Mouse (Mus musculus) MN1 (cell line): ENCODE results near the gene Os9.
A peak's percentile ranks its signal among the peaks of the same experiment; 100 is the strongest.
"Not testable (repeated sequence)": the region's sequence is repeated elsewhere in the genome, so short reads cannot be mapped to it uniquely, and the experiment has no call there.

Source experiments
- DNase-seq: peaks from one replicate; pipeline ENCODE4 v3.0.0-alpha.2; 2016; ENCODE audit warnings: low spot score

Os9 gene

DNA sequence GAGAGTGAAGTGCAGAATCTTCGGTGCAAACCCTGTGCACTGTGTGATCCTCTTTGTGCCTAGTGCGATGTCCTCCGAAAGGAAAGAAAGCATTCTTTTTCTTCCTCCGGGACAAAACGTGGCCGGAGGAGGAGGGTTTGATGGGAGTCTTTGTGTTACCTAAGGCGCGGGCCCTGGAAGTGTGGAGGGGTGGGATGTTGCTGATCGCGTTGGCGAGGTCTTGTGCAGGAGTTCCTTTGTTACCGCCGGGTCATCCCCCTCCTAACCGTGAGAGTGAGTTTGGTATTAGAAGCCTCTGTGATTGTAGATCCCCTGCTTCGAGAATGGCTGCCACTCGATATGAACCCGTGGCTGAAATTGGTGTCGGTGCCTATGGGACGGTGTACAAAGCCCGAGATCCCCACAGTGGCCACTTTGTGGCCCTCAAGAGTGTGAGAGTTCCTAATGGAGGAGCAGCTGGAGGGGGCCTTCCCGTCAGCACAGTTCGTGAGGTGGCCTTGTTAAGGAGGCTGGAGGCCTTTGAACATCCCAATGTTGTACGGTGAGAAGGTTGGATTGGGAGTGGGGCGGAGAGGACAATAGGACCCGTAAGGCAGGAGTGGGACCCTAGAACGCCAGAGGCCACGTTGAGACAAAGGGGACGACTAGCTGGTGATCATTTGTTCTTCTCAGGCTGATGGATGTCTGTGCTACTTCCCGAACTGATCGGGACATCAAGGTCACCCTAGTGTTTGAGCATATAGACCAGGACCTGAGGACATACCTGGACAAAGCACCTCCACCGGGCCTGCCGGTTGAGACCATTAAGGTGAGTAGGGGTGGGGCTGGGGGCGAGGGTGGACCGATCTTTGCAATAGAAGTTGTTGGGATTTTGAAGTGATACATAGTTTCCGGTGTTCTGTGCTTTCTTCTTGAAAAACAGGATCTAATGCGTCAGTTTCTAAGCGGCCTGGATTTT is 56.7 kb downstream of the Os9 start:
- DNase-seq: peak; percentile 71

DNA sequence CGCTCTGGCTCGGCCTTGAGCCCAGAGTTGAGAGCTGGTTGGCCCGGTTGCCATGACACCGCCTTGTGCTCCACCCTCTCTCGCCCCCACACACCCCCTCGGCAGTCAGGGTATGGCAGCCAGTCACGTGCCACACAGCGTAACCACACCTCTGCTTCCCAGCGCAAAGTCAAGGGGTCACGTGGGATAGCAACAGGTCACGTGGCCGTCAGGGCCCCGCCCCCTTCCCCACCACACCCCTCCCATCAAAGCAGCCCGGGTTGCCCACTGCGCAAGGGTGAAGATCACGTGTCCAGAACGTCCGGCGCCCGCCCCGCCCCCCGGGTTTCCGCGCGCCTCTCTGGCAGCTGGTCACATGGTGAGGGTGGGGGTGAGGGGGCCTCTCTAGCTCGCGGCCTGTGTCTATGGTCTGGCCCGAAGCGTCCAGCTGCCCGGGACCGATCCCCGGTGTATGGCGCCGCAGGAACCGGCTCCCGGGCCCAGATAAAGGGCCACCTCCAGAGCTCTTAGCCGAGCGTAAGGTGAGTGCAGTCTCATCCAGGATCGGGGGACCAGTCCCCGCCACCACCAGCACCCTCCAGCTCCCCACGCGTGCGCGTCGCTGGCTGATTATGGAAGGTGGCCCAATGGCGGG is 57.6 kb downstream of the Os9 start, which contains the start of gene Cdk4:
TSS of gene Cdk4 (plus strand) at position 296 of the 634 bp plus-strand sequence.
- peak; percentile 100 for DNase-seq

DNA sequence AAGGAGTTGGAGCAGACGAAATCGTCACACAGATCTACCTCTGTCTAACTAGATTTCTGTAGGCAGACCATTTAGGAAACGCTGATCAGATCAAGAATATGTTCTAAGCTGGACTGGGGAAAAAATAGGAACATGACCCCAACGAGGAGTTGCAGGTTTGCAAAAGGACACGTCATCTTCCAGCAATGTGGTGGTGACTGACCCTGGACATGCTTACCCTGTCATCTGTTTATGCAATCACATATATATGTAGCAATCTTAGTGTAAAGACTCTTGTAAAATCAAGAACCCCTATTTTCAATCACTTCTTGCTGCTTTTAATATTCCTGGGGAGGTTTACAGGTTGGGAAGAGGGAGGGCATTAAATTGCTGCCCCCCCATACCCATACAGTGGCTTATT is 58.4 kb downstream of the Os9 start:
- peak; percentile 72 for DNase-seq

DNA sequence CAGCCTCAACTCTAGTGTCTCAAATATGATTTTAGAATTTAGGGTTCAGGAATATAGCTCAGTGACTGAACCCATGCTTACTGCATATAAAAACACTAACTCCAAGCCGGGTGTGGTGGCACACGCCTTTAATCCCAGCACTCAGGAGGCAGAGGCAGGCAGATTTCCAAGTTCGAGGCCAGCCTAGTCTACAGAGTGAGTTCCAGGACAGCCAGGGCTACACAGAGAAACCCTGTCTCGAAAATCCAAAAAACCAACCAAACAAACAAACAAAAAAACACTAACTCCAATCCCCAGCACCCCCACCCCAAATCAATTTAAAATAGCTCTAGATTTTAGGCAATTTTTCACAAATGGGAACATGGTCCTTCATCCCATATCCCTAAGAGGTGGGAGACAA is 58.8 kb downstream of the Os9 start:
- DNase-seq: not testable (repeated sequence)

DNA sequence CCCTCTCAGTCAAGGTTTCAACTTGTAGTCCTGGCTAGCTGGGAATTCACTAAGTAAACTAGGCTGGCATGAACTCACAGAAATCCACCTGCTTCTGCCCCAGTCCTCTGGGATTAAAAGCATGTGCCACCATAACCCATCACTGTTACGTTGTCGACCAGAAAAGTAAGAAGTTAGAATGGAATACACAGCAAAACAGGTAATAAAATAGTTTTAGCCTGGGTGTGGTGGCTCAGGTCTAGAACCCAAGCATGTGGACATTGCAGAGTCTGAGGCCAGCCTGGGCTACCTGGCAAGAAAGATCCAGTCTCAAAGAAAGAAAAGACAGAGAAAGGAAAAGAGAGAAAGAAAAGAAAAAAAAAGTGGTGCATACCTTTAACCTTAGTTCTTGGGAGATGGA is 59.4 kb downstream of the Os9 start:
- DNase-seq: no peak

DNA sequence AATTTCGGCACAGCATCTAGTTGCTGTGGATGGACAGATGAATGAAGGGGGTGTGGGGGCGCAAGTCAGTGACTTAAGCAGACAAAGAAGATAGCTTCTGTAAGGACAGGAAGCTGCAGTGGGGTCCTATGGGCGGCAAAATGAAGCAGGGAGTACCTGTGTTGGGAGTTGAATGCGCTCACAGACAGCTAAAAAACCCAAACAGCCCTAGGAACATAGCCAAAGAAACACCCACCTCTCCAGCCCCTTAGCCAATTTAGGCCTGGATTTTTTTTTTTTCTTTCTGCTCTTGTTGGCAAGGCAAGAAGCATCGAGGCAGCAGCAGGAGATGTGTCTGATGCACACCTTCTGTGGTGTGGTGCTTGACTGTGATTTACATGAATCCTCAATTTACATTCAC is 59.8 kb downstream of the Os9 start:
- peak; percentile 52 for DNase-seq

DNA sequence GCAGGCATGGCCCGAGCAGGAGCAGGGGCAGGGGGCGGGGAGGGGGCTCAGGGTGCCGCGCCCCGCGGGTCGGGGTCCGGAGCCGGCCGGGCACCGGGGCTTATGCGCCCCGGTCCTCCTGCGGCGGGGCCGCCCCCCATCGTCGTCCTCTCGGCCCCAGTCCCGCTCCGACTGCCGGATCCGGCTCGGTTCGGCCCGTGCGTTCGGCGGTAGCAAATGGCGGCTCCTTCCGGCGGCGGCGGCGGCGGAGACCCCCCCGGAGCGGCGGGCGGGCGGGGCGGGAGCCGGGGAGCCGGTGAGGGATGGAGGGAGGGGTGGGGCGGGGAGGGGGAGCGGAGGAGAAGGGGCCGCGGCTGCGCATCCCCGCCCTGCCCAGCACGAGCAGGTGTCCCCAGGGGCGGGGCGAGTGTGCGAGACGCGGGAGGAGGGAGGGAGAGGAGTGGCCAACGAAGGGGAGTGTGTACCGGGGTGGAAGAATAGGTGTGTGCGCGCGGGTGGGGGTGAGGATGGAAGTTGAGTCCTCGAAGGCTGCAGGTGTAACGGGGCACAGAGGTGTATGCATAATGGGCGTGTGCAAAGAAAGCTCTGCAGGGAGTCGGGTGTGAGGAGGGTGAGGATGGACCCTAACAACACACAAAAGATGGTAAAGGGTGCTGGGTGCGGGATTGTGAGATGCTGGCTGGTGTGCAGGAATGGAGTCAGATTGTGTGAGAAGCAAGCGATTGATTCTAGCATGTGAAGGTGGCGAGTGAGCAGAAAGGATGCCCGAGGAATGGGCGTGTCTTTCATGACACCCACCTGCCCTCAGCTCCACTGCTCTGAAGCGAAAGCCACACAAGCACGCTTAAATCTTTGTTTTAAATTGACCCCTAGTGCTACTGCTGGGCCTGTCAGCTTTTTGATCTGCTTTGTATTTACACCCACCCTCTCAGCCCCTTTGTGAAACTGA is 60.7 kb downstream of the Os9 start, which contains the start of gene March9:
TSS of gene March9 (minus strand) at position 217 of the 949 bp plus-strand sequence.
- DNase-seq: peak; percentile 96

DNA sequence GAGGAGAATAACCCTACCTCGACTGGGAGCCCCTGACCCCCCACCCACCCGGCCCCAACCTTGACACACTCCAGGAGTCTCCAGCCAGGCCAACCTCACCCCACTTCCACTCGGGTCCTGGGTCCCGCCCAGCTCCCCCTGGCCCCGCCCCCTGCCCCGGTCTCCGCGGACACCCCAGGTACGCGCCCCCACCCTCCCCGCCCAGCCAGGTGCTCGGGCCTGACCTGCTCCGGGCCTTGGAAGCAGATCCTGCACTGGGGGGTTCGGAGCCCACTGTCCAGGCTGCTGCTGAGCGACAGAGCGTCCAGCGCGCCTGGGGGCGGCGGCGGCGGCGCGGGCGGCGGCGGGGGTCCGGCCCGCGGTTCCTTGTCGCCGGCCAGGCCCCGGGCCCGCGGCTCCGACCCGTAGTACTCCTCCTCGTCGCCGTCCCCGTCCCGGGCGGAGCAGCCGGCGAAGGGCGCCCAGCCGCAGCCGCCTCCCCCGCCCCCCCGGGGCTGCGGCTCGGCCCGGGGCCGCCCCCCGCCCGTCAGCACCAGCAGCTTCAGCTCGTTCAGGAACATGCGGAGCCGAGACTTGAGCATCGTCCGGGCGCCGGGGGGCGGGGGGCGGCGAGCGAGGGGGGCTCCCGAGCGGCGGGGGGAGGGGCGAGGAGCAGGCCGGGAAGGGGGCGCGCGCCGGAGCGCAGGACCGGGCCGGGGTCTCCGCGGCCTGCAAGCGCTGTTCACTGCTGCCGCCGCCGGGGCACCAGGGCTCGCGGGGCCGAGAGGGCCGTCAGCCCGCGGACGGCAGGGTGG is 61.6 kb downstream of the Os9 start:
- peak; percentile 69 for DNase-seq

DNA sequence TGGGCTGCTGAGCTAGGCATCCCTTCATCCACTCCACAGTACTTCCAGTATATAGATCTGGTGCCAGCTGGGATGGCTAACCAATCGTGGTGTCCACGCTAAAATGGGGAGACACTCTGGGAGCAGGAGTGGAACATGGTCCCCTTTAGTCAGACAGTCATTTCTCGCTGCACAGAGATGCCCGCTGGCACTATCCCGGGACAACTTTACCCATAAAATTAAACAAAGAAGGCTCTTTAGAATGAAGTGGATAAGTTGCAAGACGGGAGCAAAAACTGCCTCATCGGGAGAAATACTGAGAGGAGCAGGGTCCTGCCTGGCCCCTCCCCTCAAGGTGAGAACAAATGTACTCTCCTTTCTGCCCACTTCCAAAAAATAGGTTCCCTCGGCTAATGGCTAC is 62.2 kb downstream of the Os9 start:
- DNase-seq: peak; percentile 34

DNA sequence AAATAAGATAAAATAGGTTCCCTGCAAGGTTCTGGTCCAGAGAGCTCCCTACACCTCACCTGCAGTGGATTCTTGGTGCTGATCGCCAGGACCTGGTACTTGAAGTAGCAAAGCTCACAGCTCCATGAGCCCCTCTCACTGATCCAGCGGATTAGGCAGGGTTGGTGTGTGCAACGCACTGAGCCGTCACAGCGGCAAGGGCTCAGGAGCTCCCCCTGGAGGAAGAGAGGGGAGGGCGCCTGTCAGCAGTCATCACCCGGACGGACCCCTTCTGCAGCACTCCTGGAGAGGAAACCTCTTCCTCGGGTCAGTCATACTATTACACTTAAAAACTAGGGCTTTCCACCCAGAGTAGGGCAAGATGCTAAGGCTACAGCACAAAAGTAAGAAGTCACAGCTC is 62.8 kb downstream of the Os9 start:
- peak; percentile 94 for DNase-seq

DNA sequence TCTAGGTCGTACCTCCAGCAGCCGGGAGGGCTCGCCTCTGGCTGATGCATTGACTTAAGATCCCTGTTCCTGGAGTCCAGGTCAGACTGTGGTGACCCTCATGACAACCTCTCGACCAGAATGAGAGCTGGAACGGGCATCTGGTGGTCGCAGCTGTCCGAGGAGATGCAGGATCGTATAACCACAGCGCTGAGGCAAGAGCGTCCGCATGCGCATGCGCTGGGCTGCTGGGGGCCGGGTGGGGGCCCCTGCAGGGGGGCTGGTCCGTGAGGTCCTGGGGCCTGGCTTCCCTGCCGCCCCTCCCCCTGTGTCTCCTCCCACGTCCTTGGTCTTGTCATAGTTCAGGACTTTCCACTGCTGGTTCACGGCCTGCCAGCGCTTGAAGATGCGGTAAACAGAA is 64.4 kb downstream of the Os9 start:
- DNase-seq: no peak

DNA sequence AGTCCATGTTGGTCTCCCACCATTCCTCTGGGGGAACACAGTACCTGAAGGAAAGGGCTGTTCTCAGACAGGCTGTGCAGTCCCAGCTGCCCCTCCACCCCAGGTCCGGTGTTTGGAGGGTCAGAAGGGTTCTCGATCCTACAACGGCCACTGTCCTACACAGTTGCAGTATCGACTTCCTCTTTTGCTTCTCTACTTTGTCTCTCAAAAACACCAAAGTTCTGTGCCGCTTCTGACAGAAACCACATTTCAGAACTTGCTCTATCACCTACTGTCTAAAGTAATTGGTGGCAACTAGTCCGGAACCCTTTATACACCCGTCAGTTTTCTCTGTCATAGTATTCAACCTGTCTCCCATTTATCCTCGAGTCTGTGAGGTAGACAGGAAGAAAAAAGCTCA is 65.5 kb downstream of the Os9 start:
- no peak for DNase-seq

DNA sequence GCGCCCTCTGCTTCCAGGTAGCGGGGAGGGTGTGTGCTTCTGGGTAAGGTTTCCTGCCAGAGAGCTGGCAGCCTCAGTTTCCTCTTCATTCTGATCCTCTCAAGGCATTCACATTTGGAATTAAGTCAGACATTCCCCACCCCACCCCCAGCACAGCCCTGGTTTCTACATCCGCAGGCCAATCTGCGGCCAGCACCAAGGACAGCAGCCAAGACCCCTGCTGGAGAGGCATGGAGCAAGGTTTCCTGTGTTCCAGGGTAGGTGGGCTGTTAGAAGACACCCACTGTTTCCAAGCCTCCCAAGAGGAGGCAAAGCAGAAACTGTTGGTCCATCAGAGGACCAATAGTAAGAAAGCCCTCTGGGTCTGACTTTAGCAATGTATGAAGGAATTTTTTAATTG is 66.3 kb downstream of the Os9 start:
- no peak for DNase-seq

DNA sequence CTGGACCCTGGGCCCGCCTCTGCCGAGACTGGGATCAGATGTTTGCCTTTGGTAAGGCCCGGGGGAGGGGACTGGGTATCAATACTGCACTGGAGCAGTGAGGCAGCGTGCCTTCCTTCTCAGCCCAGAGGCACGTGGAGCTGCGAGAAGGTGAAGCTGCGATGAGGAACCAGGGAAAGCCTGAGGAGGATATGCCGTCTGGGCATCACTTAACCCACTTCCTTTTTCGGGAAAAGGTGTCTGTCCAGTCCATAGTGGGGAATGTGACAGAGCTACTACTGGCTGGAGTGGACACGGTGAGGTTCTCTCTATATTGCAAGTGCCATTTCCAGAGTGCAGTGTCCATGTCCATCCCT is 70.8 kb downstream of the Os9 start:
- DNase-seq: no peak

DNA sequence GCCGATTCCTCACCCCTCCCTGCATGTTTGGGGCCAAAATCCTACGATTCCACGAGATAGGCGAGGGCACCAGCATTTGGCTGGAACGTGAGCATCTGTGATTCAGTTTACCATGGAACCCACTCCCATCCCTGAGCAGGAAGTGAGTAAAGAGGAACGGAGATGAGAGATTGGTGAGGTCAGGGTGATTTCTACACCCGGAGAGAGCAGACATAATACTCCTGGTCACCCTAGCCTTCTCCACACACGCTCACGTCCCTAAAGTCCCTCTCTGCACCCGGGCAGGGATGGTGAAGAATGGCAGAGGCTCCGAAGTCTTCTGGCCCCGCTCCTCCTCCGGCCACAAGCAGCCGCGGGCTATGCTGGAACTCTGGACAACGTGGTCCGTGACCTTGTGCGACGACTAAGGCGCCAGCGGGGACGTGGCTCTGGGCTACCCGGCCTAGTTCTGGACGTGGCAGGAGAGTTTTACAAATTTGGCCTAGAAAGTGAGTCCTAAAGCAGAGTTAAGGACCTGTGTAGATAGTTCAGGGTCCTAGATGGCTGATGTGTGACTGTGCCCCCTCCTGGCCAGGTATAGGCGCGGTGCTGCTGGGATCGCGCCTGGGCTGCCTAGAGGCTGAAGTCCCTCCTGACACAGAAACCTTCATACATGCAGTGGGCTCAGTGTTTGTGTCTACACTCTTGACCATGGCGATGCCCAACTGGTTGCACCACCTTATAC is 71.4 kb downstream of the Os9 start:
- DNase-seq: no peak

DNA sequence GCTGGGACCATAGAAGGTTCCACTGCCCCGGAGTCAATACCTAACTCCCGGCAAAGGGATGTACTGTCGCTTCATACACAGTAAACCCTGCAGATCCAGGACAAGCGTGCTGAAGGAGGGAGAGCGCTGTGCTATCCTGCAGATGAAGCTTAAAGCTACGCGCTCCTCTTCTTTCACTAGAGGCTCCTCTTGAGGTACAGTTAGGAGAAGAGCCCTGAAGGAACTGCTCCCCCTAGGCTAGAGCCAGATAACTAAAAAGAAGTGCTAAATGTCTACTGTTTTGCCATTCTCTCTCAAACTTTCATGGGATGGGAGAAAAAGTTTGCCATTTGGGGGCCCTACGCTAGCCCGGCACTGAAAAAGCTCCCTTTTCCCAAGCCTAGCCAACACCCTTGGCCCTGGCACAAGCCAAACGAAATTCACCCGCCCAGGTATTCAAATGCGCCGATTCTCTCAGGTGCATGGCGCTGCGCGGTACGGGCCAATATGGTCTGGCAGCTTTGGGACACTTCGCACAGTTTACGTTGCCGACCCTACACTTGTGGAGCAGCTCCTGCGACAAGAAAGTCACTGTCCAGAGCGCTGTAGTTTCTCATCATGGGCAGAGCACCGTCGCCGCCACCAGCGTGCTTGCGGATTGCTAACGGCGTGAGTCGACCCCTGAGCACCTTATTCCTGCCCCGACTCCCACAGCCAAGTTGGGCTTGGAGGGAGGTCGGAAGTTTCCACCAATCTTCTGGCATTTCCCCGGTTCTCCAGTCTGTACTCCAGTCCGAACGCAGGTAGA is 72.1 kb downstream of the Os9 start:
- no peak for DNase-seq

DNA sequence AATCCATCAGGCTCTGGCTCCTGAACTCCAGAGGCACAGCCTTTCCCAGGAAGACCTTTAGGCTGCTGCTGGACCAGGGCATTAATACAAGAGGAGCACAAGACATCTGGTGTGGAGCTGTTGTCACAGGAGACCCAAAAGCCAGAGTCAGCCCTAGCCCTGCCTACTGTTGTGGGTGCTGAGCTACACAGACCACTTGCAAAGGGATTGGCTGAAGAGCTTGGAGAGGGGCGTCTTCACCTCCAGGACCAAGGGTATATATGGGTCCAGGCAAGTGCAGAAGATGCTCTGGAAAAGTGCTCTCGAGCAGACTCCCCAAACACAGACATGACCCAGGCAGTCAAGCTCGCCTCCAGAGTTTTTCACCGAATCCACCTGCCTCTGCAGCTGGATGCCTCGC is 73.0 kb downstream of the Os9 start, which contains the start of gene Cyp27b1:
TSS of gene Cyp27b1 (plus strand) at position 297 of the 400 bp plus-strand sequence.
- DNase-seq: no peak
